ENCODE assay signal across 9 mouse cellular contexts in genomic region chr9:90206500-90206899, GRCm38 (mm10). TPM values are rescaled to one million over a fixed set of nuclear protein-coding genes. Genes with fewer than 3 reads are reported as not detected.
A peak's percentile ranks its signal among the peaks of the same experiment; 100 is the strongest.
DNase-seq lines count a peak whose midpoint lies in the region; ATAC-seq and TF ChIP-seq lines count a peak whose summit lies in the region.
"Had no signal": no experiment of that assay in that cellular context is flagged by ENCODE, and none has a peak within 500 bp of the region (broad histone marks: within the 10 kb centered on the region; RNA-seq: fewer than 3 reads in every experiment).

No protein-coding gene starts in this region.

- peak; percentile 91 for TF ChIP-seq CTCF in forebrain, postnatal 0 days (IDR thresholded peaks at IDR 0.05; ENCODE audit: low read depth)

- no peaks in the 10 kb centered on the region for H3K27me3 ChIP-seq in forebrain, postnatal 0 days (ENCODE audit: insufficient read depth, low read length)
- no peaks in the 10 kb centered on the region for H3K27me3 ChIP-seq in hindbrain, embryonic 15.5 days
- H3K27me3 ChIP-seq: limb, embryonic 13.5 days had no signal

- H3K36me3 ChIP-seq in forebrain, postnatal 0 days (ENCODE audit: insufficient read depth) = peaks cover 28% of the 10 kb centered on the region
- peaks cover 20% of the 10 kb centered on the region; the same call in 1 of the 2 replicates for H3K36me3 ChIP-seq in hindbrain, embryonic 15.5 days

- no peak overlapping the region for H3K4me3 ChIP-seq in forebrain, postnatal 0 days (ENCODE audit: low read depth, low read length)
- no peak overlapping the region for H3K4me3 ChIP-seq in hindbrain, embryonic 15.5 days
- H3K4me3 ChIP-seq: limb, embryonic 13.5 days had no signal

- peak; percentile 77; the same call in 1 of the 2 replicates for ATAC-seq in forebrain, postnatal 0 days
- ATAC-seq in hindbrain, embryonic 15.5 days (ENCODE audit: low FRiP score, low read depth) = peak; percentile 49
- ATAC-seq in megakaryocyte progenitor cell, adult 5-6 weeks (replicated peaks; ENCODE audit: poor library complexity) = peak; percentile 80

- H3K27ac ChIP-seq in forebrain, postnatal 0 days (ENCODE audit: low read depth, low read length) = no peak overlapping the region
- H3K27ac ChIP-seq in hindbrain, embryonic 15.5 days (replicated peaks) = no peak overlapping the region
- H3K27ac ChIP-seq: limb, embryonic 13.5 days had no signal

- H3K9ac ChIP-seq in forebrain, postnatal 0 days = no peak overlapping the region
- H3K9ac ChIP-seq in hindbrain, embryonic 15.5 days = no peak overlapping the region
- H3K9ac ChIP-seq: limb, embryonic 13.5 days had no signal

- WGBS in forebrain, postnatal 0 days = 45% methylated on average over 2 of the region's 2 CpGs
- WGBS in hindbrain, embryonic 15.5 days = 42% methylated on average over 2 of the region's 2 CpGs

- DNase-seq in Muller cell, postnatal 12 days (ENCODE audit: inconsistent ontology term) = peak; percentile 61
- DNase-seq in cerebellum, adult 11 months = peak; percentile 60
- DNase-seq in forebrain, postnatal 0 days = peak; percentile 82
- peak; percentile 71 for DNase-seq in layer of hippocampus, postnatal 36 days
- DNase-seq in right cerebral cortex, adult 2 months (ENCODE audit: low spot score in 2 of 2) = peak; percentile 84 to 91
- DNase-seq in urinary bladder, postnatal 36 days (ENCODE audit: low spot score in 2 of 2) = peak; percentile 72 to 80

- H3K4me1 ChIP-seq in forebrain, postnatal 0 days (ENCODE audit: insufficient read depth) = no peaks in the 10 kb centered on the region
- no peaks in the 10 kb centered on the region for H3K4me1 ChIP-seq in hindbrain, embryonic 15.5 days (replicated peaks)
- H3K4me1 ChIP-seq: limb, embryonic 13.5 days had no signal

- H3K9me3 ChIP-seq in forebrain, postnatal 0 days (ENCODE audit: low read length) = no peaks in the 10 kb centered on the region
- H3K9me3 ChIP-seq in hindbrain, embryonic 15.5 days = no peaks in the 10 kb centered on the region
- H3K9me3 ChIP-seq: limb, embryonic 13.5 days had no signal

- H3K4me2 ChIP-seq in forebrain, postnatal 0 days (ENCODE audit: low read depth) = no peak overlapping the region
- no peak overlapping the region for H3K4me2 ChIP-seq in hindbrain, embryonic 15.5 days
- H3K4me2 ChIP-seq: limb, embryonic 13.5 days had no signal

RNA-seq across cellular contexts. Expression of gene Adamts7, which starts 43.6 kb away (rescaled TPM):
- 10.9 and 15.9 TPM in 2 replicates for total RNA-seq in forebrain, postnatal 0 days (2014; rRNA removed)
- 4.1 and 4.9 TPM in 2 replicates for polyA plus RNA-seq in forebrain, postnatal 0 days (2015; fragmentation: Nextera tagmentation; extraction: Ambion mirVana)
- polyA plus RNA-seq in hindbrain, embryonic 15.5 days (2015; fragmentation: Nextera tagmentation; extraction: Ambion mirVana) = 7.9 and 9.0 TPM in 2 replicates
- total RNA-seq in layer of hippocampus, postnatal 36 days (2021) = under 1 TPM; 0.20 to 0.80 TPM
- not detected in 2 replicates for total RNA-seq in megakaryocyte progenitor cell, adult 5-6 weeks (2015)
- 0.07 TPM in 1 of 2 replicates, not detected in the other for total RNA-seq in megakaryocyte progenitor cell, adult 5-6 weeks (2017)
